Mouse (Mus musculus) bone marrow, adult 2 months (tissue): ENCODE data around the gene Gm6614.
"Not testable (repeated sequence)": the region's sequence is repeated elsewhere in the genome, so short reads cannot be mapped to it uniquely, and the experiment has no call there.

Experiments used
- CTCF ChIP-seq: fragments of 200-500 bp; IDR thresholded peaks from 2 replicates; pipeline ENCODE4 v1.5.1; 2011; ENCODE audit warnings: low read length, control low read depth; ENCODE audit not compliant: control insufficient read depth, insufficient read depth
- POLR2A ChIP-seq: fragments of 200-500 bp; IDR thresholded peaks from 2 replicates; pipeline ENCODE4 v1.6.1; 2011; ENCODE audit warnings: low read depth, mild to moderate bottlenecking, control low read depth, low read length, borderline replicate concordance; ENCODE audit not compliant: control insufficient read depth

- TF ChIP-seq CTCF, POLR2A: not testable (repeated sequence)
Measured at GRCm38 (mm10) chr6:142058281-142058680, 47.1 kb upstream of the Gm6614 start.
